Mouse (Mus musculus): ENCODE results near the gene Itprid2. TPM values are rescaled to one million over a fixed set of nuclear protein-coding genes. Genes with fewer than 3 reads are reported as not detected.

Gene Itprid2
- total and polyA plus RNA-seq, 2 experiments from 2014 or later, result 5.9 to 11.6 TPM

GRCm38 (mm10) chr2:79660417-79661185, 25.4 kb downstream of the Itprid2 start:
- peaks cover 34% of the 10 kb centered on the region for H3K36me3 ChIP-seq (ENCODE audit: insufficient read depth, low read length)
- WGBS, result 68% methylated on average over 12 of the region's 12 CpGs
- no peak overlapping the region for H3K4me3 ChIP-seq (ENCODE audit: low read length)
- no peak overlapping the region for H3K9ac ChIP-seq (replicated peaks; ENCODE audit: low read length)
- no peaks in the 10 kb centered on the region for H3K27me3 ChIP-seq (ENCODE audit: insufficient read depth, low read length)
- no peaks in the 10 kb centered on the region for H3K9me3 ChIP-seq (ENCODE audit: low read length)
- no peak for ATAC-seq
- H3K4me2 ChIP-seq (ENCODE audit: low read depth, low read length), result no peak overlapping the region
- H3K27ac ChIP-seq, result no peak overlapping the region
- no peak for DNase-seq (ENCODE audit: low spot score)
- TF ChIP-seq CTCF (IDR thresholded peaks at IDR 0.05; ENCODE audit: low read depth), result no peak
- no peaks in the 10 kb centered on the region for H3K4me1 ChIP-seq (ENCODE audit: insufficient read depth, low read length)

GRCm38 (mm10) chr2:79661486-79662104, 26.4 kb downstream of the Itprid2 start:
- no peak overlapping the region for H3K9ac ChIP-seq (replicated peaks; ENCODE audit: low read length)
- H3K4me1 ChIP-seq (ENCODE audit: insufficient read depth, low read length), result no peaks in the 10 kb centered on the region
- no peak for TF ChIP-seq CTCF (IDR thresholded peaks at IDR 0.05; ENCODE audit: low read depth)
- DNase-seq (ENCODE audit: low spot score), result peak; percentile 23
- H3K36me3 ChIP-seq (ENCODE audit: insufficient read depth, low read length), result peaks cover 34% of the 10 kb centered on the region
- H3K4me2 ChIP-seq (ENCODE audit: low read depth, low read length), result no peak overlapping the region
- ATAC-seq, result no peak
- H3K4me3 ChIP-seq (ENCODE audit: low read length), result no peak overlapping the region
- H3K27ac ChIP-seq, result no peak overlapping the region
- H3K9me3 ChIP-seq (ENCODE audit: low read length), result no peaks in the 10 kb centered on the region
- H3K27me3 ChIP-seq (ENCODE audit: insufficient read depth, low read length), result no peaks in the 10 kb centered on the region
- whole genome bisulfite sequencing, result 51% methylated on average over 7 of the region's 7 CpGs

GRCm38 (mm10) chr2:79664532-79665286, 29.6 kb downstream of the Itprid2 start:
- H3K36me3 ChIP-seq (ENCODE audit: insufficient read depth, low read length), result peaks cover 16% of the 10 kb centered on the region
- H3K27ac ChIP-seq, result no peak overlapping the region
- no peak overlapping the region for H3K4me2 ChIP-seq (ENCODE audit: low read depth, low read length)
- H3K27me3 ChIP-seq (ENCODE audit: insufficient read depth, low read length), result no peaks in the 10 kb centered on the region
- no peak overlapping the region for H3K9ac ChIP-seq (replicated peaks; ENCODE audit: low read length)
- ATAC-seq (no peak), DNase-seq (ENCODE audit: low spot score) (no peak)
- no peaks in the 10 kb centered on the region for H3K4me1 ChIP-seq (ENCODE audit: insufficient read depth, low read length)
- no peaks in the 10 kb centered on the region for H3K9me3 ChIP-seq (ENCODE audit: low read length)
- TF ChIP-seq CTCF (IDR thresholded peaks at IDR 0.05; ENCODE audit: low read depth), result no peak
- no peak overlapping the region for H3K4me3 ChIP-seq (ENCODE audit: low read length)
- 50% methylated on average over 3 of the region's 3 CpGs for WGBS

- Histone ChIP-seq H3K27ac (no peak overlapping the region), H3K9ac (replicated peaks; ENCODE audit: low read length) (no peak overlapping the region), H3K36me3 (ENCODE audit: insufficient read depth, low read length) (peaks cover 11% of the 10 kb centered on the region), H3K4me2 (ENCODE audit: low read depth, low read length) (no peak overlapping the region), H3K4me1 (ENCODE audit: insufficient read depth, low read length) (no peaks in the 10 kb centered on the region), H3K4me3 (ENCODE audit: low read length) (no peak overlapping the region), H3K27me3 (ENCODE audit: insufficient read depth, low read length) (no peaks in the 10 kb centered on the region), H3K9me3 (ENCODE audit: low read length) (no peaks in the 10 kb centered on the region)
- TF ChIP-seq CTCF (IDR thresholded peaks at IDR 0.05; ENCODE audit: low read depth), result no peak
- WGBS, result 40% methylated on average over 3 of the region's 3 CpGs
- no peak for DNase-seq (ENCODE audit: low spot score)
- no peak for ATAC-seq
Measured at GRCm38 (mm10) chr2:79665492-79665891, 30.3 kb downstream of the Itprid2 start.

- Histone ChIP-seq H3K9me3 (ENCODE audit: low read length) (no peaks in the 10 kb centered on the region), H3K4me2 (ENCODE audit: low read depth, low read length) (no peak overlapping the region), H3K27me3 (ENCODE audit: insufficient read depth, low read length) (no peaks in the 10 kb centered on the region), H3K9ac (replicated peaks; ENCODE audit: low read length) (no peak overlapping the region), H3K4me1 (ENCODE audit: insufficient read depth, low read length) (no peaks in the 10 kb centered on the region), H3K27ac (no peak overlapping the region), H3K36me3 (ENCODE audit: insufficient read depth, low read length) (peaks cover 5% of the 10 kb centered on the region; the same call in 1 of the 2 replicates), H3K4me3 (ENCODE audit: low read length) (no peak overlapping the region)
- ATAC-seq (no peak), DNase-seq (ENCODE audit: low spot score) (no peak)
- no peak for TF ChIP-seq CTCF (IDR thresholded peaks at IDR 0.05; ENCODE audit: low read depth)
- 92% methylated on average over 3 of the region's 3 CpGs for WGBS
Measured at GRCm38 (mm10) chr2:79675266-79675665, 40.1 kb downstream of the Itprid2 start.

- H3K36me3 ChIP-seq (ENCODE audit: insufficient read depth, low read length), result no peaks in the 10 kb centered on the region
- 97% methylated on average over 1 of the region's 1 CpGs for WGBS
- H3K27me3 ChIP-seq (ENCODE audit: insufficient read depth, low read length), result no peaks in the 10 kb centered on the region
- H3K4me3 ChIP-seq (ENCODE audit: low read length), result no peak overlapping the region
- H3K4me1 ChIP-seq (ENCODE audit: insufficient read depth, low read length), result no peaks in the 10 kb centered on the region
- no peak overlapping the region for H3K9ac ChIP-seq (replicated peaks; ENCODE audit: low read length)
- TF ChIP-seq CTCF (IDR thresholded peaks at IDR 0.05; ENCODE audit: low read depth), result no peak
- no peaks in the 10 kb centered on the region for H3K9me3 ChIP-seq (ENCODE audit: low read length)
- no peak overlapping the region for H3K4me2 ChIP-seq (ENCODE audit: low read depth, low read length)
- ATAC-seq (no peak), DNase-seq (ENCODE audit: low spot score) (no peak)
- H3K27ac ChIP-seq, result no peak overlapping the region
Measured at GRCm38 (mm10) chr2:79677663-79678257, 42.6 kb downstream of the Itprid2 start.
